Mouse (Mus musculus): ENCODE results near the gene Lats1. TPM values are rescaled to one million over a fixed set of nuclear protein-coding genes. Genes with fewer than 3 reads are reported as not detected.
A peak's percentile ranks its signal among the peaks of the same experiment; 100 is the strongest.

The Lats1 gene
- polyA plus RNA-seq (2012; ENCODE audit: insufficient read depth, insufficient read length, missing spikeins) = 11.2 and 13.1 TPM in 2 replicates

DNA sequence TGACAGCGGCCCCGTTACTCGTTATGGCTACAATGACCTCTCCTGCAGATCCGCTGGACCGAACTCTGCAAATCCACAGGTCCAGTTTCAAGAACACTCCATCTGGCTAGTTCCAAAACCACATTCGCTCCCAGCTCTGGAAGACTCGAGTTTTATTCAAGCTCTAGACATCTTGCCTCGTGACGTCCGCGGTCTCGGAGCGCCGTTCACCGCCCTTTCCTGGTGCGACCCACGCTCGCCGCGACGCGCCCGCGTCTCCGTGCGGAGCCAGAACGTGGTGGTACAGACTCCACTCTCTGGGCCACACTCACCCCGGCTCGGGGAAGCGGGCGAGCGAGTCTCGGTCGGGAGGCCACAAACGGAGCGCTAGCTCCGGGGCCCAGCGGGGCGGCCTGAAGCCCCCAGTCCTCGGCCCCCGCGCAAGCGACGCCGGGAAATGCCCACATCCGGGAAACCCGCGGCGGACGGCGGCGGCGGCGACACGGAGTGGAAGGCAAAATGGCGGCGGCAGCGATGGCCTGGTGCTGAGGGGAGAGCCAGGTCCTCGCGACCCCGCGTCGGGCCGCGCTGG is at the start of gene Lats1, which contains the start of gene Pcmt1:
Gene Lats1, plus strand, starts transcription at position 484 of the 571 bp plus-strand sequence.
Gene Pcmt1, minus strand, starts transcription at position 406 of the 571 bp plus-strand sequence.
- peak within 1 kb of the TSS; percentile 93 for H3K4me3 ChIP-seq (ENCODE audit: insufficient read depth, low read depth, low read length)
- peak within 1 kb of the TSS; percentile 95 for H3K27ac ChIP-seq (replicated peaks; ENCODE audit: low read depth, low read length)
- H3K4me1 ChIP-seq (ENCODE audit: control insufficient read depth, insufficient read depth, insufficient read length, low read length) = peaks cover 21% of the 10 kb centered on the region

- Histone ChIP-seq H3K27ac (replicated peaks; ENCODE audit: low read depth, low read length) (no peak overlapping the region), H3K4me1 (ENCODE audit: control insufficient read depth, insufficient read depth, insufficient read length, low read length) (no peaks in the 10 kb centered on the region), H3K4me3 (ENCODE audit: insufficient read depth, low read depth, low read length) (no peak overlapping the region)
These were observed 40.6 kb upstream of the Lats1 start for GRCm38 (mm10) chr10:7640366-7640765.

DNA sequence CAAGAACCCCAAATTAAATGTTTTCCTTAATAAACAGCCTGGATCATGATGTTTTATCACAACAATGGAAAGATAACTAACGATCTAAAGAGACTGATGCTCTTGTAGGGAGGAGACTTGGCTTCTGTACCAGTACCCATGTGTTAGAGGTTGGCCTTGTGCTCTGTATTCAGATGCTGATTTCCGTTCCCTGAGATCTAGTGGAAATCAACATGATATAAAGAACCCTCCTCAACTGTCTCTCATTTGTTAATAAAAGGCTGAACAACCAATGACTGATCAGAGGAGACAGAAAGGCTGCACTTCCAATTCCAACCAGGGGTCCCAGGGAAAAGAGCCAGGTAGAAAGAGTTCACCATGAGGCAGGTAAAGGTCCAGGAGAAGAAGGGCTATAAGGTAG is 35.1 kb upstream of the Lats1 start:
- Histone ChIP-seq H3K4me1 (ENCODE audit: control insufficient read depth, insufficient read depth, insufficient read length, low read length) (no peaks in the 10 kb centered on the region), H3K4me3 (ENCODE audit: insufficient read depth, low read depth, low read length) (no peak overlapping the region), H3K27ac (replicated peaks; ENCODE audit: low read depth, low read length) (no peak overlapping the region)

DNA sequence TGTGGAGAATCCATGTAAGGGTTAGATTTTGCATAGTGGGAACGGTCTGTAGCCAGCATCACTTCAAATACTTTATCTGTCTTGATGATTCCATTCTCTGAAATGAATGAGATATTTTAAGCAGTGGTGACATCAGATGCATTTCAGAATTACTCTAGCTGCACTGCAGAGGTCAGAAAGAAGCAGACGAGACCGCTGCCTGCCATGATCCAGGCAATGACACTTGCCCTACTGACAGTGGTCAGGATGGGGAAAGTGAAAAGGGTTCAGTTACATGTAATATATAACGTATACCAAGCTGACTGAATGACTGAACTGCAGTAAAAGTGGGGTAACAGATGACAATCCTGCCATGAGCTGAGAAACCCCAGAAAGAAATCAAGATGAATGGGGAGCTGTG is 32.0 kb upstream of the Lats1 start:
- no peak overlapping the region for H3K4me3 ChIP-seq (ENCODE audit: insufficient read depth, low read depth, low read length)
- no peak overlapping the region for H3K27ac ChIP-seq (replicated peaks; ENCODE audit: low read depth, low read length)
- H3K4me1 ChIP-seq (ENCODE audit: control insufficient read depth, insufficient read depth, insufficient read length, low read length) = peaks cover 2% of the 10 kb centered on the region; the same call in 1 of the 2 replicates

GRCm38 (mm10) chr10:7651057-7651456 is 30.0 kb upstream of the Lats1 start:
- H3K4me3 ChIP-seq (ENCODE audit: insufficient read depth, low read depth, low read length) = no peak overlapping the region
- no peak overlapping the region for H3K27ac ChIP-seq (replicated peaks; ENCODE audit: low read depth, low read length)
- peaks cover 2% of the 10 kb centered on the region; the same call in 1 of the 2 replicates for H3K4me1 ChIP-seq (ENCODE audit: control insufficient read depth, insufficient read depth, insufficient read length, low read length)

GRCm38 (mm10) chr10:7662471-7663141 is 18.4 kb upstream of the Lats1 start:
- Histone ChIP-seq H3K4me3 (ENCODE audit: insufficient read depth, low read depth, low read length) (peak overlapping the region; percentile 95), H3K4me1 (ENCODE audit: control insufficient read depth, insufficient read depth, insufficient read length, low read length) (no peaks in the 10 kb centered on the region), H3K27ac (replicated peaks; ENCODE audit: low read depth, low read length) (peak overlapping the region; percentile 60)

DNA sequence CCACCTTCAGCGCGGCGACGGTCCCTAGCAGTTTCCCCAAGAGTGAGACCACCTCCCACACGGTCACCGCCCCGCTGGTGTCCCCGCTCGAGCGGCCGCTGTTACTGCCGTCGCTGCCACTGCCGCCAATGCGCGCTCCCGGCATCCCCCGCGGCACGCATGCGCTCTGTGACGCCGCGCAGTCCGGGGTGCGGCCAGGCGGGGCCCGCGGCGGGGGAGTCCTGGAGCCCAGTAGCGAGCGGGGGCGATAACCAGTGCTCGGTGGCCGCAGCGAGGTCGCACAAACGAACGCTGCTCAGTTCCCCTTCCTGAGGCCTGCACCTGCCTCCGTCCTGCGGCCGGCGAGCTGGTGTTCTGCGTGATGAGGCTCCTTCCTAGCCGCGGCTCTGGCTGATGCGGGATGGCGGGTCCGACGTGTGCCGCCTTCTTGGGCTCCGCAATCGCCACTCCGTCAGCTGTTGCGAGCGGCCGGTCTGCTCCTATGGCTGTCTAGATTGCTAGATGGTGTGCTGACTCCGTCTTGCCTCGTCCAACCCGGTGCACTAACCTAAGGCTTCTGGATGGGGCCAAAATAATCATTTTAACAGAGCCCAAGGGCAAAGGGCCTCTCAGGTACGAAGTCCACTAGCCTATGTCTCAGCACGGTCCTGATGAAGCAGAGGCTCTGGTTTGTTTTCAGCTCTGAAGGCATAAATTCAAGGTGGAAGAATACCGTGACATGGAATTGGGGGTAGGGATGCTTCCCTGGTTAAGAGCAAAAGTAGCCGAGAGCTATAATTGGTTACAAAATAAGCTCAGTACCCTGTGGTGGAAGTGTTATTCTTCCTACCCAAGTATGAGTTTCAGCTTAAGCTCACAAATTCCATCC is 17.6 kb upstream of the Lats1 start:
- Histone ChIP-seq H3K4me3 (ENCODE audit: insufficient read depth, low read depth, low read length) (peak overlapping the region; percentile 95), H3K4me1 (ENCODE audit: control insufficient read depth, insufficient read depth, insufficient read length, low read length) (no peaks in the 10 kb centered on the region), H3K27ac (replicated peaks; ENCODE audit: low read depth, low read length) (peak overlapping the region; percentile 89)

DNA sequence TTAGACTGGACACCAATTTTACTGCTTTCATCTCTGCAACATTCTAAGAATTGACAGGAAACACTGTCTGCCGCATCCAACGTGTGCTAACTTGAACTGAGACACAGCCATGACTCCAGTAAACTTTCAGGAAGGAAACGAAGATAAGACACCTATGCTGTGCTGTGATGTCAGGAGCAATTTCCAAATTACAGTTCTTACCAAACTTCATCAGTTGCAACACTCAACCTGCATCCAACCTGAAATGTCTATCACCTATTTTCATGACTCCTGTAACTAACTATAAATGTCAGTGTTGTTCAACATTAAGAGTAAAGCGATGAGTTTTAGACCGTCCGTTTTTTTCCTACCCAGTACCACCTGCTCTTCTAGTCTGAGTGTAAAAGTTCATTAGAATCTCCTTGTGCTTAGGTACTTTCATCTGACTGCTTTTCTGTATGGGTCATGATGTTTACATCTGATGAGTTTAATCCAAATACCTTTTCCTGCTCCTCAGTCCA is 16.9 kb upstream of the Lats1 start:
- Histone ChIP-seq H3K4me1 (ENCODE audit: control insufficient read depth, insufficient read depth, insufficient read length, low read length) (no peaks in the 10 kb centered on the region), H3K27ac (replicated peaks; ENCODE audit: low read depth, low read length) (no peak overlapping the region)

GRCm38 (mm10) chr10:7664889-7665288 is 16.1 kb upstream of the Lats1 start:
- Histone ChIP-seq H3K27ac (replicated peaks; ENCODE audit: low read depth, low read length) (no peak overlapping the region), H3K4me3 (ENCODE audit: insufficient read depth, low read depth, low read length) (no peak overlapping the region), H3K4me1 (ENCODE audit: control insufficient read depth, insufficient read depth, insufficient read length, low read length) (no peaks in the 10 kb centered on the region)

More for the DNA sequence above, 16.9 kb upstream of the Lats1 start:
- H3K4me3 ChIP-seq (ENCODE audit: insufficient read depth, low read depth, low read length) = peak overlapping the region; percentile 95

GRCm38 (mm10) chr10:7667342-7667802 is 13.6 kb upstream of the Lats1 start, which contains the start of gene Nup43:
TSS of gene Nup43 (plus strand) at chr10:7667503.
- H3K27ac ChIP-seq (replicated peaks; ENCODE audit: low read depth, low read length) = peak within 1 kb of the TSS; percentile 50; the same call in 1 of the 2 replicates
- H3K4me3 ChIP-seq (ENCODE audit: insufficient read depth, low read depth, low read length) = peak within 1 kb of the TSS; percentile 99
- H3K4me1 ChIP-seq (ENCODE audit: control insufficient read depth, insufficient read depth, insufficient read length, low read length) = no peaks in the 10 kb centered on the region

DNA sequence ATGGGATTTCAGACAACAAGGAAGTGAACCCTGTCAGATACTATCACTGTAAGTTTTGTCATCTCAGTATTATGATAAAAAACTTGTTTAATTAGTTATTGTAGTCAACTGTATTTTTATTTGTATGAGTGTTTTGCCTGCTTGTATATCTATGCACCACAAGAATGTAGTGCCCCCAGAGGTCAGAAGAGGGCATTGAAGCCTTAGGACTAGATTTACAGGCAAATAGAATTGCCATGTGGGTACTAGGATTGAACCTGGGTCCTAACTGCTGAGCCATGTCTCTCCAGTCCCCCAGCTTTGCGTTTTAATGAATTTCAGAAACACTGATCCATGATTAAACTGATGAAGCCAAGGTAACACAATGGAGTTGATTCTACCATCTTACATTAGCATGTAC is 7.3 kb upstream of the Lats1 start:
- H3K4me1 ChIP-seq (ENCODE audit: control insufficient read depth, insufficient read depth, insufficient read length, low read length) = no peaks in the 10 kb centered on the region
- no peak overlapping the region for H3K4me3 ChIP-seq (ENCODE audit: insufficient read depth, low read depth, low read length)
- H3K27ac ChIP-seq (replicated peaks; ENCODE audit: low read depth, low read length) = no peak overlapping the region

DNA sequence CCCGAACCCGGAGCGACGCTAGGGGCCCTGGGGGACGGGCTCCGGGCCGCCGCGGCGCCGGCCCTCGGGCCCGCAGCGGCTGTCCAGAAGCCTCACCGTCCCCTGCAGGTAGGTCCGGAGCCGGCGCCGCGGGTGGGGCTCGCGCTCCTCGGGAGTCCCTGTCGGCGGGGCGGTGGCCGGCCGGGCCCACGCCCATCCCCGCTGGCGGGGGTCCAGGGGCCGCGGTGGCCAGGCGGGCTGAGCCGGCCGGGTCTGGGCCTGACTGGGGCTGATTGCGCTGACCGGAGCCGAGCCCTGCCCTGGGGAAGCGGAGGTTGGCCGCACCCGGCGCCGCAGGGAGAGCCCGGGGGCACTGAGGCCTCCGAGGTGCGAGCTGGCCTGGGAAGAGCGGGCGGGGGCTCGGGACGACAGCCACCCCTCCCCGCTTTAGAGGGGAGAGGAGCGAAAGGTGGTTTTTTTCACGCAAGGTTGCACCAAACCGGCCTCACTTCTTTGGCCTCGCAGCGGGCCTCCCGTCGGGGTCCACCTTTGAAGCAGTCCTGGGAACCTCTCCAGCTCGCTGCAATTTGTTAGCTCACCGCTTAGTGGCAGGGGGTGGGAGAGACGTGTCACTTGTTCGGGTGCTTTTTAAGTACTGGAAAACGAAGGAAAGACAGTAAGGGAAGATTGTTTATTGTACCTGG is 470 bp downstream of the Lats1 start:
- Histone ChIP-seq H3K4me3 (ENCODE audit: insufficient read depth, low read depth, low read length) (peak overlapping the region; percentile 93), H3K4me1 (ENCODE audit: control insufficient read depth, insufficient read depth, insufficient read length, low read length) (peaks cover 21% of the 10 kb centered on the region), H3K27ac (replicated peaks; ENCODE audit: low read depth, low read length) (peak overlapping the region; percentile 95)

GRCm38 (mm10) chr10:7682249-7682648 is 1.2 kb downstream of the Lats1 start:
- Histone ChIP-seq H3K27ac (replicated peaks; ENCODE audit: low read depth, low read length) (no peak overlapping the region), H3K4me1 (ENCODE audit: control insufficient read depth, insufficient read depth, insufficient read length, low read length) (peaks cover 21% of the 10 kb centered on the region), H3K4me3 (ENCODE audit: insufficient read depth, low read depth, low read length) (peak overlapping the region; percentile 4)

DNA sequence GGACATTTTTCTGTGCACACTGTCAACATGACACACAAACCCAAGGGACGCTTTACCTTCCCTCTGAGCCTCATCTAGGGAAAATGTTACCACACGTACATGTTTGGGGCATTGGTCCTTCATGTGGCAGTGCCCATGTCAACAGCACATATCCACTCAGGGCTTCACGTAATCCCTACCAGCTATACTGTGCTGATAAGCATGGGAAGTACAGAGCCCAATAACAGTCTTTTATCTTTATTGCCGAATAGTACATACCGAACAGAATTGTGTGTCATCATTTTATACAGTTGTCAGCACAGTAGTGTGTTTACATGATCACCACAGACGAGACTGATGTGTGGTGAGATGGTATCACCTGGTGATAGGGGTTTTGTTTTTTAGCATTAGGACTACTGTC is 5.9 kb downstream of the Lats1 start:
- H3K4me1 ChIP-seq (ENCODE audit: control insufficient read depth, insufficient read depth, insufficient read length, low read length) = peaks cover 17% of the 10 kb centered on the region
- H3K4me3 ChIP-seq (ENCODE audit: insufficient read depth, low read depth, low read length) = no peak overlapping the region
- H3K27ac ChIP-seq (replicated peaks; ENCODE audit: low read depth, low read length) = no peak overlapping the region
